8 mouse cellular contexts compared by ENCODE assay signal in the genomic region with DNA sequence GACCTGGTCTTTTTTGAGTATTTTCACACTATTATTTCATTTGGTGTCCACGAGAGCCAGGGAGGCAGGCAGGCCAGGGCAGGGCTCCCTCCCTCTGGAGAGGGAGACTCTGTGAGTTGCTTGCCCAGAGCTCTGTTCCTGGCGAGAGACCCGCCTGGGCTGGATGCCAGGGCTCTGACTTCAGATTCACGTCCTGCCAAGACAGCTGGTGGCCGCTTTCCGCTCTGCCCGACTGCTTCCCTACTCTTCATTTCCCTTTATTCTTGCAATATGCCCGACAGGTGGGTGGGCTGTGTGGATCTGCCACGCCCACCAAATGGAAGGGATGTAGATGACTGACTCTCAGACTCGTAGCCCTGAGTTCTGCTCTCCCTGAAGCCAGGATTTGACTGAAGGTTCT.
DNase-seq lines count a peak whose midpoint lies in the region; ATAC-seq lines count a peak whose summit lies in the region.

No protein-coding gene starts in this region.

- H3K9me3 ChIP-seq in heart, embryonic 12.5 days (replicated peaks), result no peaks in the 10 kb centered on the region
- H3K9me3 ChIP-seq in lung, embryonic 16.5 days (ENCODE audit: control insufficient read depth, low read length), result no peaks in the 10 kb centered on the region

- H3K36me3 ChIP-seq in heart, embryonic 12.5 days, result no peaks in the 10 kb centered on the region
- H3K36me3 ChIP-seq in lung, embryonic 16.5 days (ENCODE audit: control insufficient read depth, insufficient read depth, low read length), result no peaks in the 10 kb centered on the region

- H3K27ac ChIP-seq in heart, embryonic 12.5 days (ENCODE audit: poor library complexity, severe bottlenecking), result no peak overlapping the region
- H3K27ac ChIP-seq in lung, embryonic 16.5 days (ENCODE audit: low read length), result no peak overlapping the region

- peaks cover 57% of the 10 kb centered on the region for H3K27me3 ChIP-seq in heart, embryonic 12.5 days (replicated peaks)
- H3K27me3 ChIP-seq in lung, embryonic 16.5 days (ENCODE audit: control insufficient read depth, insufficient read depth, low read depth, low read length), result peaks cover 5% of the 10 kb centered on the region; the same call in 1 of the 2 replicates

- no peak for ATAC-seq in heart, embryonic 12.5 days (ENCODE audit: insufficient number of reproducible peaks, low FRiP score)
- peak; percentile 79 for ATAC-seq in lung, embryonic 16.5 days (ENCODE audit: low read depth)
- no peak for ATAC-seq in megakaryocyte, adult 5-6 weeks (ENCODE audit: poor library complexity, severe bottlenecking)

- intact Hi-C loops in gastrocnemius, postnatal 14 days (cut with DNase I; ENCODE audit: low total_unique reads), result no loop called here

- H3K4me2 ChIP-seq in heart, embryonic 12.5 days, result no peak overlapping the region
- H3K4me2 ChIP-seq in lung, embryonic 16.5 days (ENCODE audit: low read depth, low read length), result no peak overlapping the region

- H3K9ac ChIP-seq in heart, embryonic 12.5 days, result no peak overlapping the region
- no peak overlapping the region for H3K9ac ChIP-seq in lung, embryonic 16.5 days (ENCODE audit: low read length)

- H3K4me1 ChIP-seq in heart, embryonic 12.5 days (replicated peaks), result no peaks in the 10 kb centered on the region
- peaks cover 17% of the 10 kb centered on the region for H3K4me1 ChIP-seq in lung, embryonic 16.5 days (replicated peaks; ENCODE audit: control insufficient read depth, insufficient read depth, low read length)

- no peak overlapping the region for H3K4me3 ChIP-seq in heart, embryonic 12.5 days
- no peak overlapping the region for H3K4me3 ChIP-seq in lung, embryonic 16.5 days (ENCODE audit: low read length)

- 11% methylated on average over 10 of the region's 10 CpGs for WGBS in heart, embryonic 12.5 days
- WGBS in lung, embryonic 16.5 days, result 6% methylated on average over 10 of the region's 10 CpGs

- DNase-seq in heart, adult 11 months, result peak; percentile 98
- peak; percentile 97 for DNase-seq in cerebellum, adult 11-12 months
- DNase-seq in gastrocnemius, postnatal 14 days, result peak; percentile 92
- DNase-seq in kidney, postnatal 4 days, result peak; percentile 79 to 85
- peak; percentile 90 for DNase-seq in right cerebral cortex, postnatal 4 days
